Mouse (Mus musculus): Measurements from ENCODE around the gene Abraxas1. TPM values are rescaled to one million over a fixed set of nuclear protein-coding genes. Genes with fewer than 3 reads are reported as not detected.

Abraxas1 gene
- polyA plus RNA-seq, 1 experiment, result 2.9 TPM

- H3K9me3 ChIP-seq, result no peaks in the 10 kb centered on the region
- no peak overlapping the region for H3K4me3 ChIP-seq (replicated peaks)
- H3K4me1 ChIP-seq, result peaks cover 14% of the 10 kb centered on the region
- H3K27me3 ChIP-seq (replicated peaks), result no peaks in the 10 kb centered on the region
- H3K36me3 ChIP-seq (replicated peaks; ENCODE audit: low read length), result peaks cover 83% of the 10 kb centered on the region
- TF ChIP-seq GATA1 (IDR thresholded peaks at IDR 0.05; ENCODE audit: borderline replicate concordance, low read length) (no peak), FLI1 (IDR thresholded peaks at IDR 0.05; ENCODE audit: low read length) (no peak)
Observed at GRCm38 (mm10) chr5:100792261-100792660, 28.5 kb downstream of the Abraxas1 start.

GRCm38 (mm10) chr5:100787527-100787926, 33.2 kb downstream of the Abraxas1 start:
- Histone ChIP-seq H3K4me3 (replicated peaks) (no peak overlapping the region), H3K36me3 (replicated peaks; ENCODE audit: low read length) (peaks cover 89% of the 10 kb centered on the region), H3K9me3 (no peaks in the 10 kb centered on the region), H3K4me1 (peaks cover 4% of the 10 kb centered on the region), H3K27me3 (replicated peaks) (no peaks in the 10 kb centered on the region)
- TF ChIP-seq FLI1 (IDR thresholded peaks at IDR 0.05; ENCODE audit: low read length) (no peak), GATA1 (IDR thresholded peaks at IDR 0.05; ENCODE audit: borderline replicate concordance, low read length) (no peak)

GRCm38 (mm10) chr5:100779002-100779401, 41.8 kb downstream of the Abraxas1 start:
- no peaks in the 10 kb centered on the region for H3K9me3 ChIP-seq
- no peaks in the 10 kb centered on the region for H3K27me3 ChIP-seq (replicated peaks)
- H3K4me1 ChIP-seq, result peaks cover 7% of the 10 kb centered on the region; the same call in 1 of the 2 replicates
- no peak overlapping the region for H3K4me3 ChIP-seq (replicated peaks)
- peaks cover 82% of the 10 kb centered on the region for H3K36me3 ChIP-seq (replicated peaks; ENCODE audit: low read length)
- TF ChIP-seq FLI1 (IDR thresholded peaks at IDR 0.05; ENCODE audit: low read length), result no peak
- no peak for TF ChIP-seq GATA1 (IDR thresholded peaks at IDR 0.05; ENCODE audit: borderline replicate concordance, low read length)

- Histone ChIP-seq H3K9me3 (no peaks in the 10 kb centered on the region), H3K4me3 (replicated peaks) (no peak overlapping the region), H3K4me1 (peaks cover 7% of the 10 kb centered on the region; the same call in 1 of the 2 replicates), H3K36me3 (replicated peaks; ENCODE audit: low read length) (peaks cover 83% of the 10 kb centered on the region), H3K27me3 (replicated peaks) (no peaks in the 10 kb centered on the region)
- TF ChIP-seq FLI1 (IDR thresholded peaks at IDR 0.05; ENCODE audit: low read length) (no peak), GATA1 (IDR thresholded peaks at IDR 0.05; ENCODE audit: borderline replicate concordance, low read length) (no peak)
Observed at GRCm38 (mm10) chr5:100776900-100777299, 43.9 kb downstream of the Abraxas1 start.

GRCm38 (mm10) chr5:100775778-100776404, 44.9 kb downstream of the Abraxas1 start:
- no peak overlapping the region for H3K4me3 ChIP-seq (replicated peaks)
- peaks cover 83% of the 10 kb centered on the region for H3K36me3 ChIP-seq (replicated peaks; ENCODE audit: low read length)
- H3K27me3 ChIP-seq (replicated peaks), result no peaks in the 10 kb centered on the region
- peaks cover 3% of the 10 kb centered on the region; the same call in 1 of the 2 replicates for H3K4me1 ChIP-seq
- TF ChIP-seq GATA1 (IDR thresholded peaks at IDR 0.05; ENCODE audit: borderline replicate concordance, low read length) (no peak), FLI1 (IDR thresholded peaks at IDR 0.05; ENCODE audit: low read length) (no peak)
- H3K9me3 ChIP-seq, result no peaks in the 10 kb centered on the region

- Histone ChIP-seq H3K4me1 (peaks cover 14% of the 10 kb centered on the region; the same call in 1 of the 2 replicates), H3K9me3 (no peaks in the 10 kb centered on the region), H3K27me3 (replicated peaks) (no peaks in the 10 kb centered on the region), H3K4me3 (replicated peaks) (no peak overlapping the region), H3K36me3 (replicated peaks; ENCODE audit: low read length) (peaks cover 89% of the 10 kb centered on the region)
- no peak for TF ChIP-seq GATA1 (IDR thresholded peaks at IDR 0.05; ENCODE audit: borderline replicate concordance, low read length)
- no peak for TF ChIP-seq FLI1 (IDR thresholded peaks at IDR 0.05; ENCODE audit: low read length)
Observed at GRCm38 (mm10) chr5:100771575-100771974, 49.2 kb downstream of the Abraxas1 start.

GRCm38 (mm10) chr5:100766026-100766425, 54.7 kb downstream of the Abraxas1 start:
- H3K36me3 ChIP-seq (replicated peaks; ENCODE audit: low read length), result peaks cover 90% of the 10 kb centered on the region
- no peak overlapping the region for H3K4me3 ChIP-seq (replicated peaks)
- peaks cover 11% of the 10 kb centered on the region; the same call in 1 of the 2 replicates for H3K4me1 ChIP-seq
- no peaks in the 10 kb centered on the region for H3K27me3 ChIP-seq (replicated peaks)
- no peaks in the 10 kb centered on the region for H3K9me3 ChIP-seq
- TF ChIP-seq FLI1 (IDR thresholded peaks at IDR 0.05; ENCODE audit: low read length) (no peak), GATA1 (IDR thresholded peaks at IDR 0.05; ENCODE audit: borderline replicate concordance, low read length) (no peak)

- TF ChIP-seq GATA1 (IDR thresholded peaks at IDR 0.05; ENCODE audit: borderline replicate concordance, low read length) (no peak), FLI1 (IDR thresholded peaks at IDR 0.05; ENCODE audit: low read length) (no peak)
- peaks cover 59% of the 10 kb centered on the region for H3K36me3 ChIP-seq (replicated peaks; ENCODE audit: low read length)
- no peaks in the 10 kb centered on the region for H3K27me3 ChIP-seq (replicated peaks)
- H3K9me3 ChIP-seq, result peaks cover 13% of the 10 kb centered on the region
- no peak overlapping the region for H3K4me3 ChIP-seq (replicated peaks)
- peaks cover 3% of the 10 kb centered on the region for H3K4me1 ChIP-seq
Observed at GRCm38 (mm10) chr5:100761736-100762135, 59.0 kb downstream of the Abraxas1 start.

GRCm38 (mm10) chr5:100760049-100760663, 60.6 kb downstream of the Abraxas1 start:
- peaks cover 19% of the 10 kb centered on the region for H3K9me3 ChIP-seq
- no peaks in the 10 kb centered on the region for H3K27me3 ChIP-seq (replicated peaks)
- TF ChIP-seq GATA1 (IDR thresholded peaks at IDR 0.05; ENCODE audit: borderline replicate concordance, low read length), result no peak
- no peak overlapping the region for H3K4me3 ChIP-seq (replicated peaks)
- H3K36me3 ChIP-seq (replicated peaks; ENCODE audit: low read length), result peaks cover 44% of the 10 kb centered on the region
- peaks cover 4% of the 10 kb centered on the region for H3K4me1 ChIP-seq

GRCm38 (mm10) chr5:100758121-100758520, 62.6 kb downstream of the Abraxas1 start:
- H3K27me3 ChIP-seq (replicated peaks), result no peaks in the 10 kb centered on the region
- peaks cover 23% of the 10 kb centered on the region for H3K36me3 ChIP-seq (replicated peaks; ENCODE audit: low read length)
- no peak for TF ChIP-seq GATA1 (IDR thresholded peaks at IDR 0.05; ENCODE audit: borderline replicate concordance, low read length)
- no peak for TF ChIP-seq FLI1 (IDR thresholded peaks at IDR 0.05; ENCODE audit: low read length)
- peaks cover 14% of the 10 kb centered on the region for H3K4me1 ChIP-seq
- H3K4me3 ChIP-seq (replicated peaks), result no peak overlapping the region
- peaks cover 22% of the 10 kb centered on the region for H3K9me3 ChIP-seq

Other genes with a start within 250 kb of the Abraxas1 start
- 6.4 TPM in 1 of 2 replicates, not detected in the other for gene Plac8, start 248.7 kb downstream of the Abraxas1 start, polyA plus RNA-seq (2012; ENCODE audit: insufficient read depth, low replicate concordance)
- 34.3 and 77.6 TPM in 2 replicates for gene Coq2, start 145.8 kb downstream of the Abraxas1 start, polyA plus RNA-seq (2012; ENCODE audit: insufficient read depth, low replicate concordance)
- gene Hpse, start 101.2 kb downstream of the Abraxas1 start, polyA plus RNA-seq (2012; ENCODE audit: insufficient read depth, low replicate concordance), result 12.2 and 30.3 TPM in 2 replicates
- gene Helq, start 22.4 kb downstream of the Abraxas1 start, polyA plus RNA-seq (2012; ENCODE audit: insufficient read depth, low replicate concordance), result 2.8 TPM in 1 of 2 replicates, not detected in the other
- 6.1 TPM in 1 of 2 replicates, not detected in the other for gene Mrps18c, start 22.3 kb downstream of the Abraxas1 start, polyA plus RNA-seq (2012; ENCODE audit: insufficient read depth, low replicate concordance)
- gene Gpat3, start 24.7 kb upstream of the Abraxas1 start, polyA plus RNA-seq (2012; ENCODE audit: insufficient read depth, low replicate concordance), result not detected in 2 replicates